Mouse (Mus musculus) MEL-GATA-1-ER (cell line): ENCODE results near the gene Cpb2.

Experiments
- DNase-seq: peaks from one replicate; pipeline ENCODE4 v3.0.0-alpha.2; 2012; ENCODE audit warnings: low read depth; ENCODE audit errors: extremely low read depth

The Cpb2 gene

DNA sequence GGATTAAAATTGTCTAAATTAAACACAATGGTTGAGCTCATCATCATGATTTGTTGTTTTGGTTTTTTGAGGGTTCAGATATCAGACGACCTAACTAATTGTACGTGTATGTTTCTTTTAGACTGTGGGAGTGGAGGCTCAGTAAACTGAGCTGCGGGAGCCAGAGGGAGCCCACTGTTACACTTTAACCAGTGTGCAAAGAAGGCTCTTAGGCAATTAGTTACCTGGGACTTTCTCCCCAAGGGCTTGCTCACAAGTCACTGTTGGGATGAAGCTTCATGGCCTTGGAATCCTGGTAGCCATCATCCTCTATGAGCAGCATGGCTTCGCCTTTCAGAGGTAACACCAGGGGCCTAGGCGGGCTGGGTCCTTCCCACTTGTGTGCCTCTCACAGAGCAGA lies at the start of gene Cpb2:
Gene Cpb2 (plus strand): TSS at position 201 of the 400 bp plus-strand sequence.
- no peak for DNase-seq

DNA sequence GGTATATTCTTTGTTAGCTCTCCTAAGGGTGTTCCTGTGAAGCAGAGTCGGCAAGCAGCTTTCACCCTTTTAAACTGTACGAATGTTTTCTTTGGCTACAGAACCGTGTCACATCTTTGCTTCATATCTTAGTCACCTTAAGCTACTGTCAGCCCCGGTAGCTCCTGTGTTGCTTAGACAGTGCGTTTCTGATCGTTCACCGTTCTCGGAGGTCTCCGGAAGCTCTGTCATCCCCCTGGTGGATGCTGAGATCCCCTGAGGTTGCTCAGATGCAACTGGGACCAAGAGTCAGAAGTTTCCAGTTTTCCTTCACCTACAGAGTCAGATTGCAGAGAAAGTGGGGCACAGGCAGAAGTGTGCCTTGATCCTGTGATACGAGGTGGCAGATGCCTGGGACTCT lies 49.7 kb upstream of the Cpb2 start:
- DNase-seq: no peak

DNA sequence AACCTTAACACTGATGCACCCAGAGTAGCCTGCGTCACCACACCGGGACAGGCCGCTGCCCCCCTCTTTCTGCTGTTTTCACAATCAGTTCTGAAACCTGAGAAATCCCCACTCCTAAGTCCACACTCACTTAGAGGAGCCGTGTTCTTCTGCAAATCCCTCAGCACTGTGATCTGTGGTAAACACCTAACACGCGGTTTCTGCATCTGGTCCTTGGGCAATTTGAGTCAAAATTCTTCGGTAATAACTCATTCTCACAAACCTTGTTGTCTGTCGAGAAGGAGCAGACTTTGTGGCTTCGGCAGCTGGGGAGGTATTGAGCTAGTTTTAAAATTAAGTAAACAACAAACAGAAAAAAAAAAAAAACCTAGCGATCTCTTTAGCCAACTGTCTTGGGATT lies 49.2 kb upstream of the Cpb2 start:
- no peak for DNase-seq

DNA sequence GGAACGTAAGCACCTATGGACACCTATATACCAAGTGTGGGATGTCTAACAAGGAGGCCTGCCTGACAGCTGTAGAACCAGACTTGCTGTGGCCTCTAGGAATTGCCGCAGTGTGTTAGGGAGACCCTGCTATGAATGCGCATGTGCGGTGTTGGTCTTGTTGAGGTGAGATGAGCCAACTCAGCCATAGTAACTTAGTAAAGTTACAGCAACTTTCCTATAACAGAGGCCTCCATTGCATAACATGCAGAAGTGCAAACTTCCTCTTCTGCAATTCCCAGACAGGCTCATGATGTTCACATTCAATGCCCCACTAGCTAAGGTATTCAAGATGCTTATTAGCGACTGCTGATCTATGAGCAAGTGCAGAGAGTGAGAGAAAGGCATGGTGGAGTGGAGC lies 46.6 kb upstream of the Cpb2 start:
- no peak for DNase-seq

DNA sequence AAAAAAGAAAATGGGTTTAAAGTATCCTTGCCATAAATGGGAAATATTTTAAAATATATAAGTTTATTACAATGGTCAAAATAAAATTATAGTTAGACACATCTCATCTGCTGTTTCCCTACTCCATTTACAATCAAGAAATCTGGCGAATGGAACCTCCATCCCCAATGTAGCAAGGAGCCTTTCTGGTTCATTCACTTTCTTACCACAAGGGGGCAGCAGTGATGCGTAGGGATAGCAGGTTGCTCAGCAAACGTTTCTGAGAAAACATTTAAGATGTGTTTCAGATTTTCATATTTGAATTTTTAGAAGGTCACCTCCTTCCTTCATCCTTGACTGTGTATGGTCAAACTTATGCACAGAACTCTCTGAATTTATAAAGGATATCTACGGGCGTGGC lies 45.1 kb upstream of the Cpb2 start:
- peak; percentile 44 for DNase-seq

DNA sequence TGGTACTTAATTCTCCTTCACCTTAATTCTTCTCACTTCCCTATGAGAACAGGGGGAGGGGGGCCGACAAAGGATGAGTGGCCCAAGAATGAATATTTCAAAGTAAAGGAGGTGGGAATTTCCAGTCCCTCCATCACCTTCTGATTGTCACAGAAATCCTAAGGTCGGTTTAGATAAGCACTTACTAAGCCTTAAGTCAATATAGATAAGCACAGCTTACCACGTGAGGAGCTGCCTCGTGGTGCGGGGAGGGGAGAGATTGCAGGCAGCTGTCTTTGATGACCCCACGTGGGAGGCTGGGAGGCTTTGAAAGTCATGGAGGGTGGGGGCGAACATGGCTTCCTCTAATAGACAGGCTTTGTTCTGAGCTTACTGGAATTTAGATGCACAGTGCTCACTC lies 44.4 kb upstream of the Cpb2 start:
- DNase-seq: no peak

DNA sequence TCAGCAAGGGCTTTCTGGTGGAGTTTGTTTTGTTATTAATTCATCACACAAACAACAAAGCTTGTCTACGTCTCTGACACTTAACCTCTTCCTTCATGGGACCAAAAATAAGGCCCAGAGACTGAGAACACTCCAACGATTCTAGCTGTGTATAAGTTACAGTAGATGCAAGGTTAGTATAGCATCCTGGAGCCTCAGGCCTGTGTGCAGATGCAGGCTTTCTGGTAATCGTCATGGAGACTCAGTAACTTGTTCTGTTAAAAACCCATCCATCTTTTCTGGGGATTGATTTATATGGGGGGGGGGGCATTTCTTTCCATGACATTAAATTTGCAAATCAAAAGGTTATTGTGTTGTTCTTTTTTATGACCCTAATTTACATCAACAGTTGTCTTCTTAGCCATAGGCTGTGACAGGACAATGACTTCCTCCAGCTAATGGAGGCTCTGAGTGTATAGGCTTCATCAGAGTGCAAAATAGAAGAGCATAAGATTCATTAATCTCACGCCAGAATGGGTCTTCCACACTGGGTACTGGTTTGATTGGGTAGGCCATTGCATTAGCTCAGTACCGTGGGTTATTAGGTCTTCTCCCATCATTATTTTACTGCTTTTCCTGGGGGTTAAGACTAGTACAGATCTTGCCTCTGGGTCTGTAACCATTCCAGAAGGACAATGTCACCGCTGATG lies 36.6 kb upstream of the Cpb2 start:
- DNase-seq: no peak

DNA sequence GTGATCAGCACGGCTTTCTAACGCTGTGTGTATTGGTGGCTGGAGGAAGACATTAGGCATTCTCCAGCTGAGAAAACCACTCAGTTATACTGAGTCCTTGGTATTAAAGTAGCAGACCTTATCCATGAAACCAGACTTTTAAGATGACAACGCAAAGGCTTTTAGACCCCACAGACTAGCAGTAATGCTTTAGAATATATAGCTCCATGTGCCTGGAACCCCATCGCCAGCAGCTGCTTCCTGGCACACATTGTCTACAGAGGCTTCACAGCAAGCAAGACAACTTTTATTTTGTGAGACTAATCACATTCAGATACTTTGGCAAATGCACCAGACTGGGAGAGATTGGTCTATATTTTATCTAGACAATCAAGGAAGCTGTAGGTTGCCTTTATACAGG lies 35.8 kb upstream of the Cpb2 start:
- no peak for DNase-seq

DNA sequence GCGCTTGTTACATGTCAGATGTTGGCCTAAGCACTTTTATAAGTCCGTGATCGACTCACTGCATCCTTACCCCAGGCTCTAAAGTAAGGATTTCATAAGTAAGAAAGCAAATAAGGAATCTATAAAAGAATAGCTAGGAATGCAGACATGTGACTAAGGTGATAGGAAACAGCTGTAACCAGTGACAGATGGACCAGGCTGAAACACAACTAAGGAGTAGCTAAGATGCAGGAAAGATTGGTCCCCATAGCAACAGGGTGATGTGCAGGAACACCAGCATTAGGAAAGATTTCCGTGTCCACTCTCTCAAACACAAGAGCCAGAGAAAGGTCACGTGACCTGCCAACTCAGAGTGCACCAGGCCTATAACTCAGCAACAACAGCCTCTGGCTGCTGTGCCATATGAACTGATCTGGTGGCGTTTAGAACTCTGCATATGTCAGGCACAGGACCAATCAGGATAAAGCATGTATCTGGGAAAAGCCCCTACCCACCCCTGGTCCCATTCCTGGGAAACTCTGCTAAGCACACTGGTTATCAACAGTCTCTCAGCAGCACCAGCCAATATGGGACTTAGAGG lies 33.4 kb upstream of the Cpb2 start:
- no peak for DNase-seq

DNA sequence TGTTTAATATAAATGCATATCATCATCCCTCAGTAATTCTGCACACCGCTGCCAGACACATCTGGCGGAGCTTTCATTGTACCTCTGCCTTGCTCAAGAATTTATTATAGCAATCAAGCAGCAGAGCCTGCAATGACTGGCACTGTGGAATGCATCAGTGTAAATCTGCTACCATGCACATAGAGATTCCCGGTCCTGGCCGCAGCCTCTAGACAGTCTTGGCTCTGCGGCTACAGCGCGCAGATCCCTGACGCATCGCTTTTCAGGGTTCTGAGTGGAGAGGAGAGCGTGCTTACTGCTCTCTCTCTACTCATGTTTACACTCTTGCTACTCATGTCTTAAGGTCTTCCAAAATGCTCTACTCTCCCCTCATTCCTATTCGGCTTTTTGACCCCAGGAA lies 28.3 kb upstream of the Cpb2 start:
- no peak for DNase-seq

DNA sequence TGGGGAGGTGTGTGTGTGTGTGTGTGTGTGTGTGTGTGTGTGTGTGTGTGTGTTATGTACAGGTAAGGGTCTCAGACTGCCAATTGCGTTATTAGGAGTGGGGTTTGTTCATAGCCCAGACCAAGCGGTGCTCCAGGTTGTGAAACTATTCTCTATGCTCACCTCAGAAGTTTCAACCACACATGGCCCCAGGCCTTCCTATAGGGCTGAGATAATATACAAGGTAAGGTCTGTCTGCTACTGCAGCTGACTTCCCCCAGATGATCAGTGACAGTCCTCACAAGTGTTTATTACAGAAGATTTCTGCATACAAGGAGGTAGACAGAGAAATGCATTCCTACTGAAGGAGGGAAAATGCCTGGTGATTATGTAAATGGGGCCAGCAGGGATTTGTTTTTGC lies 23.2 kb upstream of the Cpb2 start:
- no peak for DNase-seq

DNA sequence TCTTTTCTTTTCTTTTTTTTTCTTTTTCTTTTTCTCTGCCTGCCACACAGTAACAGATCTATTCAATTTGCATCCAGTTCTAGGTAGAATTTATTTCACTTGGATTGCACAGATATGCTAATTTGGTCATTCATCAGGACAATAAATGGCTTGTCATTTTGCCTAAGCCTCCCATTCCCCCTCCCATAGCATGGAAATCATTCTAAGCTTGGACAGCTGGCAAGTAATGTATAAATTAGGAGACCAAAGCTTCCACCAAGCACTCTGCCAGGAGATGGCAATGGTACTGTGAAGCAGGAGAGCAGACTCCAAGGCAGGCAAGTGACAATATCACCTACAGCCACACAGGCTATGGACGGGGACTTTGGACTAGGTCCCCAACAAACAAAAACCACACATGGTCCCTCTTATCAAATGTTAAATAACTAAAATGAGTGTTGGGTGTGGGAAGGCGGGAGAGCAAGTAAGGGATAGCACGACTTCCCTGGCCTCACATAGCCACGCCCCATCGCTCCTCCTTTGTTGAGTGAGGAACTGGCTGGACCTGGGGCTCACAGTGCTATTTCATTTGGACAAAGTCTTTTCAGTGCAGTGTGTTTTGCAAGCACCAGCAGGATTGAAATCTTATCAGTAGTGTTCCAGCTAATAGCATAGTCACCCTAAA lies 22.7 kb upstream of the Cpb2 start:
- no peak for DNase-seq

DNA sequence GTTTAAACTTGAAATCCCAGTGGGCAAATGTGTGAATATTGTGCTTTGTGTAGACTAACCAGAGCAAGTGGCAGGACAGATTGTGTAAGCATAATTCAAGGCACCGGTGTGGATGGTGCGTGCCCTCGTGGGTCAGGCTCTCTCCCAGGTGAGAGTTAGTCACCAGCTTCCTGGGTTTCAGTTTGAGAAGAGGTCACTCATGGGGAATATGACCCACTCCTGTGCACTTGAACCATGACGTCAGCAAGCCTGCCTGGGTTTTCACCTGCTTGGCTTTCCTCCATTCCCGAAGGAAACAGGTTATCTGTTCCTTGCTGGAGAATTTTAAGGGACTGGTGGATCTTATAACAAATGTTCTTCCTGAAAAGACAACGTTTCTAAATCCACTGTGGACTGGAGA lies 19.7 kb upstream of the Cpb2 start:
- DNase-seq: no peak

DNA sequence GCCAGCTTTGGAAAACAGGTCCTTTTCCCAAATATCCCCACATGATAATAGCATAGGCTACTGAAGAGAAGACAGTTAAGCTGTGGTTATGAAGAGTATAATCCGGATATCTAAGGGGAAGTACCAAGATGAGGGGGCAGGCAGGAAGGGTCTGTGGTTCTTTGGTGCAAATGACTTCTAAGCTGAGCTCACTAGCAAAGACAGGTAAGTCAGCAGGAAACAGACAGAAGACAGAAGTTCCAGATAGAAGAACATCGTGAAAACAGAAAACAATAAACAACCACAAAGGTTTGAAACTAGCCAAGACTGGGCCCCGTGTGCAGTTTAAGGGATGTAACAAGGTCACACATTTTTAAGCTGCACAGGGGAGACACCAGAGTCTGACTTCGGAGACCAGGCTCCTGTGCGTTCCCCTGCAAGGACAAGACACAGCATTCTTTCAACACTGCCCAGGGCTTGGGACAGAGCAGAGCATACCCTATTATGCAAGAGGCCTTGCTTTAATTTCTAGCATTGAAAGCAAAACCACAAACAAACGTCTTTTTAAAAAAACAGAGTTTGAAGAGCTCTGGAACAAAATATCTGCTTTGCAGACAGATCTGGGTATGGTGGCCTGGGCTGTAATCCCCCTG lies 14.5 kb upstream of the Cpb2 start:
- DNase-seq: no peak

DNA sequence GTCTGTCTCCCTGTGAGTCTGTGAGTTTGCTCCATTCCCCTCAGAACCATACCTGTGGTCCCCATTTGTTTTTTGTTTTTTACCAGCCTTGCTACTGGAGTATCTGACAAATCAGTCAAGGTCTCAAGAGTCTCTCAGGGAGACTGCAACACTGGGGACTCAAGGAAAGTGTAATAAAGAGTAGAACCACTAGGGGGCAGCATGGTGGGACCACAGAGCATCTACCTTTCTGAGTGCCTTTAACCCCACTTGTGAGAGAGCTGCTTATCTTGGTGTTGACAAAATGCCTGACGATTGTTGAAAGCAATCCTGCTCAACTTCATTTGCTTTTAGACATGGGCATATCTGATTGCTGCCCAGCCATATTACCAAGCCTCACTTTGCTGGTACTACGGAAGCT lies 12.3 kb upstream of the Cpb2 start:
- peak; percentile 53 for DNase-seq

DNA sequence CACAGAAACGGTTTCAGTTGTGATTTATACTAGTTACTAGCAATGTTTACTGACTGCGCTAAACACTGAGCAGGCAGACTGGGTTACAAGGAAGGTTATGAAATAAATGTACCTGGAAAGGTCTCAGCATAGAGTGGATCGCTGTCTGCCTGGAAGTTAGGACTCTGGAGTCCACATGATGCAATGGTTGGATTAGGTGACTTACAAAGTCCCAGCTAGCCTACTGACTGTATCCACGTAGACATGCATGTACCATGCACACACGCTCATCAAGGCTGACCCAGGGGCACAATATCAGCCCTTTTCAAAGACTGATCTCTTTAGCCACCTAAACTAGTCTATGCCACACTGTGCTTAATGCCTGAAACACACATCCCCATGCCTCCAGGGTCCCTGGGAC lies 9.0 kb upstream of the Cpb2 start:
- no peak for DNase-seq

DNA sequence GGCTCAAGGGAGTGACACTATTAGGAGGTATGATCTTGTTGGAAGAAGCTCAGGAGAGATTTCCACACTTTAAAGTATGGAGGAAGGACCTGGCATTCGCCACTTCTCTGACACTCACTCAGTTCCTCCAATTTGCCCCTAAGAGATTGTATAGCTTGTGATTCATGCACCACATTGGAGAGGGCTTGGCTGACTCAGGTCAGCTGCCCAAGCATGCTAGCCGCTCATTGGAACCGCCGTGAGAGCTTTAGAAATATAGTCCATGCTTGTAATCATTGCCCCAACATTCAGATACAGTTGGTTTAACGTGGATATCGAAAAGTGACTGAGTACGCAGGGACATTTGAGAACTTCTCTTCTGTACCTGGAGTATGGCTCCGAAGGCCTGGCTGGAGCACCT lies 6.5 kb upstream of the Cpb2 start:
- DNase-seq: no peak

DNA sequence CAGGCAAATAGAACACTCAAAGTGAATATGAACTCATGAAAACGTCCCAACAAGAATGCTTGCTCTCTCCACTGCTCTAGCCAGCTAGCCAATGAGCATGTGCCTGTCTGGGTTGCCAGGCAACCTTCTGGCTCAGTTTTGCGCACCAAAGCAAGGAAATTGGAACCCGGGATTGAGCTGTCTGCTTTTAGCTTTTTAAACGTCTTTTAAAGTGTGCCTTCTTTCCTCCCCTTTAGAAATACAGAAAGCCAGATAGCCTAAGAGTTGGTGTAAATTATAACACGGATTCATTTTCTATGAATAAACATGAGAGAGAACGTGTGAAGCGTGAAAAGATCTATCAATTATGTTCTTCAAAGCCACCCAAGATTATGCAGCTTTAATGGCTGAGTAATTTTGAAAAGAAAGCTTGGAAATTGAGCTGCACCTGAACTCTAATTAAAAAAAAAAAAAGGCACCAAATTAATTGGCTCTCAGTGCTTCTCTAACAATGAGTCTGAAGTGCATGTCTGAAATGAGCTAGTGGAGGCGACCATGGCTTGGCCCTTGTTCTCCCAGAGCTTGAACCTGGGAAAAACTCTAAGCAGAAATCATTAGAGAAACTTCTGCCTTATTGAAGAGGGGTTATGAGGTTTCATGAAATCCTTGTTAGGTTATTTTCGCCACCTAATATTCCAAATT lies 6.0 kb upstream of the Cpb2 start:
- DNase-seq: no peak

DNA sequence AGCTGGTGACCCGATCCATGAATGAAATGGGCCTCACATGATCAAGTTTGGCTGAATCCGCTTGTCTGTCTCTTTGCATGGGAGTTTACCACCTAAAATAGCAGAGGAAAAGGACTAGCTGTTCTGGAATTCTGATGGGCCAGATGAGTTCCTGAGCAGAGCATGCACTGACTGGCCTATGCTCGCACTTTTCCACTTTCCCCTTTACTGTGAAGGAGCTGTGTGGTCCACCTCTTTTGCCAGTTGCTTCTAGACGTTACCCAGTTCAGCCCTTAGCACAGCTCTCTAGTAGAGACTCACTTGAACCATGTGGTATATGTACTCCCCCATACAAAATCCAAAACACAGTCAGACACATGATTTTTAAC lies 5.5 kb upstream of the Cpb2 start:
- DNase-seq: no peak

DNA sequence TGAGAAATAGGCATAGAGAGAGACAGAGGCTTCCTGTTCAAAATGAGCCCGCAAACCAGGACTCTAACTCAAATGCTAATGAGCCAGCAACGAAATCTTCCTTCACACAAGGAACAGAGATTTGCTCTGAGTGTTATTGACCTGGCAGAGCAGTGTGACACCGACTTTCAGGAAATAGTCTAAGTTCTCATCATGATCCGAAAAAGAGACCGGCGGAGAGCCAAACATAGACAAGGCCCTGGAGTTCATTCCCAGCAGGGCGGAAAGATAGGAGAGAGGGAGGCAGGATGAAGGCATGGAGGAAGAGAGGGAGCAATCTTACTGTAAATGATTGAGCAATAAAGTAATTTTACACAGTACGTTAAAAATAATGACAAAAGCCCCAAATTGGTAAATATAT lies 5.0 kb upstream of the Cpb2 start:
- no peak for DNase-seq

DNA sequence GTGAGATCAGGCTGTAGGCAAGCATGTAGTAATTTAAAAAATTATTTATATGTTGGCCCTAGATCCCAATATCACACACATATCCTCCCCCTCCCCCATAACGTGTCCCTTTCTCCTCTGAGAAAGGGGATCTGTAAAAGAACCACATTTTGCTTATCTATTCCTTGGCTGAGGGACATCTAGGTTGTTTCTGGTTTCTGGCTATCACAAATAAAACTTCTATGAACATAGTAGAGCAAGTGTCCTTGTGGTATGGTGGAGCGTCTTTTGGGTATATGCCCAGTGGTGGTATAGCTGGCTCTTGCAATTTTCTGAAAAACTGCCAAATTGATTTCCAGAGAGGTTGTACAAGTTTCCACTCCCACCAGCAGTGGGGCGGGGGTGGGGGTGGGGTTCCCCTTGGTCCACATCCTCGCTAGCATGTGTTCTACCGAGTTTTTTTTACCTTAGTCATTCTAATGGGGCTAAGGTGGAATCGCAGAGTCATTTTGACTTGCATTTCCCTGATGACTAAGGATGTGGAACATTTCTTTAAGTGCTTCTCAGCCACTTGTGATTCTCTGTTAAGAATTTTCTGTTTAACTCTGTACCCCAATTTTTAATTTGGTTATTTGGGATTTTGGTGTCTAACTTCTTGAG lies 3.9 kb upstream of the Cpb2 start:
- DNase-seq: peak; percentile 44
